Mouse (Mus musculus) CH12.LX (cell line): ENCODE data around the gene Cx3cr1. TPM values are rescaled to one million over a fixed set of nuclear protein-coding genes. Genes with fewer than 3 reads are reported as not detected.

Experiments
- DNase-seq: peaks from one replicate; pipeline ENCODE4 v3.0.0-alpha.2; 2013; ENCODE audit errors: extremely low read depth
- H3K27ac ChIP-seq: 2 replicates; pipeline ENCODE4 v1.5.1; 2012; ENCODE audit warnings: low read depth, mild to moderate bottlenecking, control low read depth, moderate library complexity; ENCODE audit not compliant: insufficient read depth
- H3K27me3 ChIP-seq: replicated peaks from 2 replicates; pipeline ENCODE3; 2012; ENCODE audit warnings: inconsistent platforms
- H3K36me3 ChIP-seq, 2 experiments: replicated peaks in 1 of 2; 2 replicates each; pipeline versions ENCODE3 to v1.6.1; 2012; ENCODE audit warnings: inconsistent platforms in 1 of 2, low read length in 1 of 2, mild to moderate bottlenecking in 1 of 2, mixed read lengths in 1 of 2, moderate library complexity in 1 of 2; ENCODE audit not compliant: control insufficient read depth in 1 of 2, insufficient read depth in 1 of 2
- H3K4me1 ChIP-seq, 2 experiments: 2 replicates each; pipeline ENCODE4 v1.6.1; 2012; ENCODE audit warnings: inconsistent platforms in 1 of 2, moderate library complexity in 1 of 2; ENCODE audit not compliant: insufficient read depth in 2 of 2, control insufficient read depth in 1 of 2
- H3K4me2 ChIP-seq: 2 replicates; pipeline ENCODE4 v1.6.1; 2012; ENCODE audit warnings: low read depth, mild to moderate bottlenecking, control low read depth; ENCODE audit not compliant: poor library complexity, insufficient read depth, severe bottlenecking
- H3K4me3 ChIP-seq, 3 experiments: fragments of 150-350 bp in 1 of 3; sonication (generic) in 1 of 3; replicated peaks in 1 of 3; 2 replicates each; pipeline versions ENCODE3 to v1.5.1; 2011 to 2012; ENCODE audit warnings: low read depth in 2 of 3, low read length in 2 of 3, mild to moderate bottlenecking in 2 of 3, moderate library complexity in 2 of 3, control low read depth in 1 of 3, improper control_type of control experiment in 1 of 3, inconsistent platforms in 1 of 3, mixed read lengths in 1 of 3; ENCODE audit not compliant: poor library complexity in 1 of 3
- H3K79me2 ChIP-seq: replicated peaks from 2 replicates; pipeline ENCODE4 v1.6.1; 2012; ENCODE audit warnings: mild to moderate bottlenecking, moderate library complexity; ENCODE audit not compliant: control insufficient read depth, poor library complexity, insufficient read depth, severe bottlenecking; ENCODE audit errors: extremely low read depth
- H3K9ac ChIP-seq: 2 replicates; pipeline ENCODE4 v1.6.1; 2012; ENCODE audit warnings: low read depth, mild to moderate bottlenecking, control low read depth, moderate library complexity; ENCODE audit not compliant: insufficient read depth
- H3K9me3 ChIP-seq: replicated peaks from 2 replicates; pipeline ENCODE3; 2012; ENCODE audit warnings: low read length, inconsistent platforms, mixed read lengths
- CHD2 ChIP-seq: IDR thresholded peaks from 2 replicates; pipeline ENCODE4 v1.6.1; 2011; ENCODE audit warnings: low read length, improper control_type of control experiment
- CTCF ChIP-seq, 2 experiments: IDR thresholded peaks in 1 of 2; conservative IDR thresholded peaks in 1 of 2; 2 replicates each; pipeline ENCODE4 v1.5.1; 2011 to 2012; ENCODE audit warnings: low read depth in 2 of 2, low read length in 2 of 2, improper control_type of control experiment in 1 of 2, inconsistent platforms in 1 of 2, mild to moderate bottlenecking in 1 of 2, moderate library complexity in 1 of 2
- E2F4 ChIP-seq: IDR thresholded peaks from 2 replicates; pipeline ENCODE4 v1.6.1; 2011; ENCODE audit warnings: low read depth, low read length, improper control_type of control experiment; ENCODE audit not compliant: insufficient replicate concordance
- ELF1 ChIP-seq: IDR thresholded peaks from 2 replicates; pipeline ENCODE4 v1.6.1; 2014; ENCODE audit warnings: low read depth, mild to moderate bottlenecking, inconsistent platforms, low read length, improper control_type of control experiment
- GABPA ChIP-seq: IDR thresholded peaks from 2 replicates; pipeline ENCODE4 v1.6.1; 2012; ENCODE audit warnings: low read depth, low read length, improper control_type of control experiment, inconsistent platforms; ENCODE audit not compliant: insufficient replicate concordance
- HCFC1 ChIP-seq: IDR thresholded peaks from 2 replicates; pipeline ENCODE4 v1.6.1; 2012; ENCODE audit warnings: low read depth, mild to moderate bottlenecking, inconsistent platforms, low read length, improper control_type of control experiment
- KAT2A ChIP-seq: IDR thresholded peaks from 2 replicates; pipeline ENCODE4 v1.6.1; 2012; ENCODE audit warnings: low read length, improper control_type of control experiment, inconsistent platforms; ENCODE audit not compliant: insufficient replicate concordance
- MAFK ChIP-seq: IDR thresholded peaks from 2 replicates; pipeline ENCODE4 v1.6.1; 2011; ENCODE audit warnings: low read length, improper control_type of control experiment; ENCODE audit not compliant: insufficient replicate concordance
- MAX ChIP-seq: IDR thresholded peaks from 2 replicates; pipeline ENCODE4 v1.6.1; 2011; ENCODE audit warnings: low read length, improper control_type of control experiment
- PAX5 ChIP-seq: IDR thresholded peaks from 2 replicates; pipeline ENCODE4 v1.6.1; 2012; ENCODE audit warnings: low read length, inconsistent platforms, mixed read lengths
- POLR2AphosphoS2 ChIP-seq: IDR thresholded peaks from 2 replicates; pipeline ENCODE4 v1.6.1; 2011; ENCODE audit warnings: low read depth, low read length, improper control_type of control experiment
- SIN3A ChIP-seq: IDR thresholded peaks from 2 replicates; pipeline ENCODE4 v1.6.1; 2012; ENCODE audit warnings: low read length, improper control_type of control experiment, inconsistent platforms
- SMC3 ChIP-seq: IDR thresholded peaks from 2 replicates; pipeline ENCODE4 v1.6.1; 2011; ENCODE audit warnings: low read depth, low read length, improper control_type of control experiment
- TBP ChIP-seq: conservative IDR thresholded peaks from 2 replicates; pipeline ENCODE4 v1.6.1; 2011; ENCODE audit warnings: low read depth, low read length, improper control_type of control experiment
- UBTF ChIP-seq: IDR thresholded peaks from 2 replicates; pipeline ENCODE4 v1.6.1; 2012; ENCODE audit warnings: low read depth, mild to moderate bottlenecking, inconsistent platforms, low read length, improper control_type of control experiment, moderate library complexity
- USF2 ChIP-seq: conservative IDR thresholded peaks from 2 replicates; pipeline ENCODE4 v1.6.1; 2011; ENCODE audit warnings: low read depth, low read length, improper control_type of control experiment
- ZKSCAN1 ChIP-seq: IDR thresholded peaks from 2 replicates; pipeline ENCODE4 v1.6.1; 2012; ENCODE audit warnings: low read depth, inconsistent platforms, low read length, improper control_type of control experiment, borderline replicate concordance
- dilution Hi-C: fragments of 300-500 bp; cut with MboI; formaldehyde crosslinking; loops from 2 replicates; pipeline ENCODE4 v1.14.3; 2020; ENCODE audit warnings: low sequenced_read_pairs; ENCODE audit not compliant: extremely low pct_unique_long_range_greater_than_20kb, extremely low pct_ligation_motif_present
- in situ Hi-C: fragments of 300-500 bp; cut with MboI; formaldehyde crosslinking; loops from 3 replicates; pipeline ENCODE4 v1.14.3; 2019; ENCODE audit warnings: low sequenced_read_pairs, low pct_ligation_motif_present, low pct_unique_long_range_greater_than_20kb, mixed read lengths
- polyA plus RNA-seq: library from polyadenylated mRNA; unstranded; fragments of >175 nt; gene quantifications from 2 replicates; pipeline ENCODE4 v1.2.1, GENCODE M21; 2012; ENCODE audit warnings: low read depth; ENCODE audit not compliant: insufficient read length
- total RNA-seq, 2 experiments: library from RNA; depleted of rRNA; stranded (reverse); fragments of 300-350 nt in 1 of 2; fragments of >200 nt in 1 of 2; gene quantifications; 2 replicates each; pipeline ENCODE4 v1.2.3; 2012 to 2014

The Cx3cr1 gene
- total and polyA plus RNA-seq, 3 experiments = 0.06 TPM; not detected in 2

DNA sequence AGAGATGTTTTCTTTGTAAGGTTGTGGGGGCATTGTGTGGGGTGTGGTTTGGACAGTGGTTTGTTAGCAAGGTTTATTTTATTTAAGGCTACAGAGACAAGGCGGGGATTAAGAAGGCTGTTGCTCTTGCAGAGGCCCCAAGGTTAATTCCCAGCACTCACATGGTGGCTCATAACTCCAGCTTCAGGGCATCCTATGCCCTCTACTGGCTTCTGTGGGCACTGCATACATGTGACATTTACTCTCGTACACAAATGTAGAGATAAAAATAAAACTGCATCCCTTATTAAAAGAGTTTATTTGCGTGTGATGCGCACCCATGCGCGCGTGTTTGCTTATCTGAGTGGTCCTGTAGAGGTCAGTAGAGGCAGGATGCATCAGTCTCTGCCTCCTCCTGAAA, 19.4 kb upstream of the Cx3cr1 start:
- H3K36me3 ChIP-seq = no peaks in the 10 kb centered on the region
- H3K9ac ChIP-seq = no peak overlapping the region
- no peak overlapping the region for H3K4me2 ChIP-seq
- no peak overlapping the region for H3K4me3 ChIP-seq
- no peaks in the 10 kb centered on the region for H3K79me2 ChIP-seq
- peaks cover 11% of the 10 kb centered on the region for H3K9me3 ChIP-seq
- peaks cover 17% of the 10 kb centered on the region for H3K27me3 ChIP-seq
- dilution Hi-C loops (no loop called here), in situ Hi-C loops (no loop called here)
- TF ChIP-seq SMC3 (peak; percentile 17), ELF1 (no peak), TBP (no peak), E2F4 (no peak), MAFK (no peak), POLR2AphosphoS2 (no peak), GABPA (no peak), HCFC1 (no peak), UBTF (no peak), CTCF (conservative IDR thresholded peaks at IDR 0.05 in 1 of 2, IDR thresholded peaks at IDR 0.05 in 1 of 2; ENCODE audit: low read depth in 2 of 2, low read length in 2 of 2) (peak; percentile 22 to 32; a peak in 3 of 4 replicates)
- DNase-seq = no peak
- H3K4me1 ChIP-seq = no peaks in the 10 kb centered on the region
- no peak overlapping the region for H3K27ac ChIP-seq

DNA sequence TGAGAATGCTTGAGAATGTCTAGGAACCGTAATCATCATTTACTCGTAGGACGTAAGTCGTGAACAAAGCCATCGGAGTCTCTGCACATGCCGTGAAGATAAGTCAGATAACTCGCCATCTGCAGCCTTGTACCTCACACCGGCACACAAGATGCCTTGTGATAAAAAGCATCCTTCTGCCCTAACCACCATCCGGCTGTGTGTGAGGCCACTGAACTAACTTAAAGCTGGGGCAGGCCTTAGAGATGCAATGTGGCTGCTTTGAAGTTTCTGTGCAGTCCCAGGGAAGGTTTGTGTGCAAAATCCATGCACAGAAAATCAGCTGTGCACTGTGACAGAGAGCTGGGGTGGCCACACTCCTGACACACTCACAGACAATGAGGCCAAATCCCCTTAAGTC, 14.7 kb upstream of the Cx3cr1 start:
- Histone ChIP-seq H3K4me1 (no peaks in the 10 kb centered on the region), H3K79me2 (no peaks in the 10 kb centered on the region), H3K9me3 (peaks cover 13% of the 10 kb centered on the region)
- TF ChIP-seq KAT2A (no peak), HCFC1 (no peak), CHD2 (no peak), SIN3A (no peak), USF2 (no peak), ZKSCAN1 (no peak), MAX (no peak), TBP (no peak), PAX5 (no peak)
- TF ChIP-seq, all 38 proteins: peak for 0
- no peak overlapping the region for H3K27ac ChIP-seq
- dilution Hi-C loops (no loop called here), in situ Hi-C loops (no loop called here)
- H3K36me3 ChIP-seq = no peaks in the 10 kb centered on the region
- H3K9ac ChIP-seq = no peak overlapping the region
- H3K4me3 ChIP-seq = no peak overlapping the region
- peaks cover 39% of the 10 kb centered on the region for H3K27me3 ChIP-seq
- no peak overlapping the region for H3K4me2 ChIP-seq
- no peak for DNase-seq
